Mouse (Mus musculus) ovary, postnatal 14 days (tissue): Measurements from ENCODE around the gene Esp3.
"Not testable (repeated sequence)": the region's sequence is repeated elsewhere in the genome, so short reads cannot be mapped to it uniquely, and the experiment has no call there.

Experiments used
- DNase-seq: peaks from one replicate; pipeline ENCODE4 v3.0.0; 2022; ENCODE audit warnings: low spot score

Gene Esp3

GRCm38 (mm10) chr17:40631775-40632174, at the start of gene Esp3:
TSS of gene Esp3 (plus strand) at chr17:40632075.
- DNase-seq = not testable (repeated sequence)

DNA sequence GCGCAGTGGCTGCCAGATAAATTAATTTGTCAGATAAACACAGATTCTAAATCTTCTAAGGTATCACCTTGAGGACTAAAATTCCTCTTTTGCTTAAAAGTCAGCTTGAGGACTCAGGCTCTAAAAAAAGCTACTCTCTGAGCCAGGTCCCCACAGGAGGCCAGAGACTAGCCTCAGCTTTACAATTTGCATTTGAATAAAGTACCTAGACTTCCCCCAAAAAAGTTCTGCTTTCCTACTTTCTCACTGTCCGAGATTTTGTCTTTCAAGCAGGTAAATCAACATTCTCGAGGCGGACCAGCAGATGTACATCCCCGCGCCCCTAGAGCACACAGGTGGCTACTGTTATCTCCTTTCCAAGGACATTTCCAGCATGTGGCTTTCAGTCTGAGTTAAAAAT, 48.0 kb upstream of the Esp3 start:
- not testable (repeated sequence) for DNase-seq

GRCm38 (mm10) chr17:40591297-40591696, 40.6 kb upstream of the Esp3 start:
- DNase-seq = no peak

- no peak for DNase-seq
Measured at GRCm38 (mm10) chr17:40598294-40598693, 33.6 kb upstream of the Esp3 start, which contains the start of gene Esp4. TSS of gene Esp4 (plus strand) at chr17:40598594.

GRCm38 (mm10) chr17:40662118-40662679, 30.3 kb downstream of the Esp3 start:
- not testable (repeated sequence) for DNase-seq

- DNase-seq = not testable (repeated sequence)
Measured at GRCm38 (mm10) chr17:40663161-40663811, 31.4 kb downstream of the Esp3 start.
